Mouse (Mus musculus) layer of hippocampus, postnatal 14 days (tissue): ENCODE results near the gene Kdelr2. TPM values are rescaled to one million over a fixed set of nuclear protein-coding genes. Genes with fewer than 3 reads are reported as not detected.
A peak's percentile ranks its signal among the peaks of the same experiment; 100 is the strongest.
"Not testable (repeated sequence)": the region's sequence is repeated elsewhere in the genome, so short reads cannot be mapped to it uniquely, and the experiment has no call there.

ENCODE experiments used
- DNase-seq, 2 experiments: peaks; one replicate each; pipeline ENCODE4 v3.0.0; 2021 to 2022; ENCODE audit warnings: low spot score in 2 of 2, mixed read lengths in 1 of 2
- long read RNA-seq, 2 experiments: library from polyadenylated mRNA; stranded (forward); transcript quantifications; one replicate each; pipeline ENCODE4 v2.0.0; 2021
- total RNA-seq, 2 experiments: library from RNA; stranded (reverse); gene quantifications; 2 replicates each; pipeline ENCODE4 v1.2.3; 2021

Gene Kdelr2
- total RNA-seq, result 10 to 100 TPM; 42.9 to 49.7 TPM
- long read RNA-seq, experiment 1, transcript Kdelr2-201 (5 exons, 1,829 nt), result major isoform, 13 of 13 reads
- long read RNA-seq, experiment 1, partial matches to known transcripts, result 0 of 13 reads
- long read RNA-seq, experiment 1, other reads (novel, unspliced or antisense), result 0 of 13 reads
- long read RNA-seq, experiment 2, transcript Kdelr2-201 (5 exons, 1,829 nt), result major isoform, 35 of 36 reads
- long read RNA-seq, experiment 2, partial matches to known transcripts, result 0 of 36 reads
- long read RNA-seq, experiment 2, other reads (novel, unspliced or antisense), result 1 of 36 reads

GRCm38 (mm10) chr5:143403221-143404147 is at the start of gene Kdelr2:
Gene Kdelr2, plus strand, starts transcription at chr5:143403838.
- peak; percentile 82 to 89 for DNase-seq

GRCm38 (mm10) chr5:143356017-143356416 is 47.6 kb upstream of the Kdelr2 start:
- DNase-seq, result no peak

GRCm38 (mm10) chr5:143356686-143357388 is 46.8 kb upstream of the Kdelr2 start, which contains the start of gene Grid2ip:
Gene Grid2ip, plus strand, starts transcription at chr5:143357338.
- no peak for DNase-seq

- DNase-seq, result no peak
Measured at GRCm38 (mm10) chr5:143357564-143357963, 46.1 kb upstream of the Kdelr2 start.

- no peak for DNase-seq
Measured at GRCm38 (mm10) chr5:143359263-143359662, 44.4 kb upstream of the Kdelr2 start.

GRCm38 (mm10) chr5:143360000-143360399 is 43.6 kb upstream of the Kdelr2 start:
- DNase-seq, result no peak

GRCm38 (mm10) chr5:143361428-143361827 is 42.2 kb upstream of the Kdelr2 start:
- no peak for DNase-seq

- no peak for DNase-seq
Measured at GRCm38 (mm10) chr5:143363678-143364615, 39.7 kb upstream of the Kdelr2 start.

- no peak for DNase-seq
Measured at GRCm38 (mm10) chr5:143367931-143368330, 35.7 kb upstream of the Kdelr2 start.

GRCm38 (mm10) chr5:143369611-143370255 is 33.9 kb upstream of the Kdelr2 start:
- no peak for DNase-seq

- no peak for DNase-seq
Measured at GRCm38 (mm10) chr5:143370416-143371145, 33.1 kb upstream of the Kdelr2 start.

GRCm38 (mm10) chr5:143371146-143371510 is 32.5 kb upstream of the Kdelr2 start:
- no peak for DNase-seq

- no peak for DNase-seq
Measured at GRCm38 (mm10) chr5:143372818-143373217, 30.8 kb upstream of the Kdelr2 start.

- DNase-seq, result peak; percentile 54 to 62
Measured at GRCm38 (mm10) chr5:143375242-143375641, 28.4 kb upstream of the Kdelr2 start.

GRCm38 (mm10) chr5:143376156-143376555 is 27.5 kb upstream of the Kdelr2 start:
- DNase-seq, result no peak

- DNase-seq, result no peak
Measured at GRCm38 (mm10) chr5:143386797-143387621, 16.6 kb upstream of the Kdelr2 start.

- no peak for DNase-seq
Measured at GRCm38 (mm10) chr5:143394184-143394583, 9.5 kb upstream of the Kdelr2 start.

- not testable (repeated sequence) for DNase-seq
Measured at GRCm38 (mm10) chr5:143394966-143395365, 8.7 kb upstream of the Kdelr2 start.
